Mouse (Mus musculus) liver, embryonic 14.5 days (tissue): ENCODE data around the gene Gpr146.

Source experiments
- CTCF ChIP-seq: IDR thresholded peaks from 2 replicates; pipeline ENCODE4 v1.5.1; 2016; ENCODE audit warnings: antibody characterized with exemption, low read depth, control low read depth
- EP300 ChIP-seq: IDR thresholded peaks from 2 replicates; pipeline ENCODE4 v1.6.1; 2016; ENCODE audit warnings: antibody characterized with exemption, low read depth

- no peak for TF ChIP-seq CTCF
- no peak for TF ChIP-seq EP300
Measured at GRCm38 (mm10) chr5:139405478-139405877, 28.0 kb downstream of the Gpr146 start.
